Mouse (Mus musculus) neural tube, embryonic 15.5 days (tissue): ENCODE data around the gene Grrp1. TPM values are rescaled to one million over a fixed set of nuclear protein-coding genes. Genes with fewer than 3 reads are reported as not detected.
"Not testable (repeated sequence)": the region's sequence is repeated elsewhere in the genome, so short reads cannot be mapped to it uniquely, and the experiment has no call there.

ENCODE experiments used
- ATAC-seq: fragments of 200-750 bp; cut with Nextera tagmentation; 2 replicates; pipeline ENCODE4 v1.8.0; 2017; ENCODE audit warnings: mild to moderate bottlenecking, moderate TSS enrichment, moderate library complexity; ENCODE audit not compliant: low FRiP score
- H3K27ac ChIP-seq: fragments of 300-500 bp; sonication (generic); replicated peaks from 2 replicates; pipeline ENCODE4 v1.5.1; 2015; ENCODE audit warnings: mild to moderate bottlenecking, inconsistent platforms
- H3K27me3 ChIP-seq: fragments of 300-500 bp; sonication (generic); replicated peaks from 2 replicates; pipeline ENCODE4 v1.6.1; 2015; ENCODE audit warnings: inconsistent platforms
- H3K36me3 ChIP-seq: fragments of 300-500 bp; sonication (generic); 2 replicates; pipeline ENCODE4 v1.6.1; 2015; ENCODE audit warnings: inconsistent platforms
- H3K4me1 ChIP-seq: fragments of 300-500 bp; sonication (generic); 2 replicates; pipeline ENCODE4 v1.6.1; 2015; ENCODE audit warnings: inconsistent platforms
- H3K4me2 ChIP-seq: fragments of 300-500 bp; sonication (generic); 2 replicates; pipeline ENCODE4 v1.6.1; 2015; ENCODE audit warnings: inconsistent platforms, mild to moderate bottlenecking, moderate library complexity
- H3K4me3 ChIP-seq: fragments of 300-500 bp; sonication (generic); replicated peaks from 2 replicates; pipeline ENCODE4 v1.5.1; 2015; ENCODE audit warnings: mild to moderate bottlenecking, inconsistent platforms
- H3K9ac ChIP-seq: fragments of 300-500 bp; sonication (generic); replicated peaks from 2 replicates; pipeline ENCODE4 v1.6.1; 2015; ENCODE audit warnings: mild to moderate bottlenecking, inconsistent platforms
- H3K9me3 ChIP-seq: fragments of 300-500 bp; sonication (generic); replicated peaks from 2 replicates; pipeline ENCODE4 v1.6.1; 2016; ENCODE audit warnings: inconsistent platforms
- WGBS: fragments of 180-500 bp; shearing (Covaris S2); methylation state at CpG from one replicate; pipeline ENCODE4 v1.1.7; 2015; ENCODE audit warnings: mixed read lengths; 5-methylcytosine and 5-hydroxymethylcytosine counted together
- polyA plus RNA-seq: library from polyadenylated mRNA; unstranded; fragments of >200 nt; fragmentation: Nextera tagmentation; extraction: Ambion mirVana; gene quantifications from 2 replicates; pipeline ENCODE4 v1.2.1, GENCODE M21; 2015

The Grrp1 gene
- polyA plus RNA-seq: 14.2 and 17.0 TPM in 2 replicates

- 1% methylated on average over 13 of the region's 13 CpGs for WGBS
- Histone ChIP-seq H3K27me3 (peaks cover 53% of the 10 kb centered on the region), H3K9me3 (no peaks in the 10 kb centered on the region), H3K4me2 (peak within 1 kb of the TSS; percentile 77), H3K9ac (peak within 1 kb of the TSS; percentile 26; the same call in 1 of the 2 replicates), H3K4me3 (peak within 1 kb of the TSS; percentile 61), H3K36me3 (no peaks in the 10 kb centered on the region), H3K4me1 (peaks cover 68% of the 10 kb centered on the region), H3K27ac (0 out of 2 replicates have a peak within 1 kb of the TSS, but pooled peaks have one; percentile 25)
- ATAC-seq: no peak
Measured at GRCm38 (mm10) chr4:134253722-134254324, at the start of gene Grrp1. Grrp1 (minus strand) TSS chr4:134254106.

- no peak overlapping the region for H3K9ac ChIP-seq
- peaks cover 2% of the 10 kb centered on the region for H3K4me1 ChIP-seq
- H3K4me3 ChIP-seq: no peak overlapping the region
- no peak overlapping the region for H3K27ac ChIP-seq
- H3K9me3 ChIP-seq: no peaks in the 10 kb centered on the region
- no peak overlapping the region for H3K4me2 ChIP-seq
- WGBS: 89% methylated on average over 5 of the region's 5 CpGs
- H3K36me3 ChIP-seq: no peaks in the 10 kb centered on the region
- no peaks in the 10 kb centered on the region for H3K27me3 ChIP-seq
- no peak for ATAC-seq
Measured at GRCm38 (mm10) chr4:134302084-134302483, 48.2 kb upstream of the Grrp1 start.

GRCm38 (mm10) chr4:134300316-134300715, 46.4 kb upstream of the Grrp1 start:
- H3K4me2 ChIP-seq: no peak overlapping the region
- H3K9ac ChIP-seq: no peak overlapping the region
- no peak overlapping the region for H3K4me3 ChIP-seq
- no peaks in the 10 kb centered on the region for H3K27me3 ChIP-seq
- no peak for ATAC-seq
- no peaks in the 10 kb centered on the region for H3K36me3 ChIP-seq
- H3K27ac ChIP-seq: no peak overlapping the region
- 78% methylated on average over 9 of the region's 9 CpGs for WGBS
- H3K9me3 ChIP-seq: no peaks in the 10 kb centered on the region
- H3K4me1 ChIP-seq: no peaks in the 10 kb centered on the region

- Histone ChIP-seq H3K9me3 (no peaks in the 10 kb centered on the region), H3K4me2 (no peak overlapping the region)
- 72% methylated on average over 4 of the region's 4 CpGs for WGBS
Measured at GRCm38 (mm10) chr4:134299498-134299810, 45.5 kb upstream of the Grrp1 start.

GRCm38 (mm10) chr4:134298626-134299497, 45.0 kb upstream of the Grrp1 start:
- no peaks in the 10 kb centered on the region for H3K9me3 ChIP-seq
- no peak overlapping the region for H3K27ac ChIP-seq
- no peak overlapping the region for H3K4me2 ChIP-seq
- ATAC-seq: no peak
- no peaks in the 10 kb centered on the region for H3K36me3 ChIP-seq
- H3K4me3 ChIP-seq: no peak overlapping the region
- H3K9ac ChIP-seq: no peak overlapping the region
- H3K27me3 ChIP-seq: no peaks in the 10 kb centered on the region
- 80% methylated on average over 19 of the region's 19 CpGs for WGBS
- H3K4me1 ChIP-seq: no peaks in the 10 kb centered on the region

More at GRCm38 (mm10) chr4:134299498-134299810, 45.5 kb upstream of the Grrp1 start:
- Histone ChIP-seq H3K27ac (no peak overlapping the region), H3K27me3 (no peaks in the 10 kb centered on the region), H3K9ac (no peak overlapping the region), H3K36me3 (no peaks in the 10 kb centered on the region), H3K4me1 (no peaks in the 10 kb centered on the region), H3K4me3 (no peak overlapping the region)
- no peak for ATAC-seq

GRCm38 (mm10) chr4:134297369-134297768, 43.5 kb upstream of the Grrp1 start:
- H3K4me1 ChIP-seq: no peaks in the 10 kb centered on the region
- H3K9ac ChIP-seq: no peak overlapping the region
- ATAC-seq: no peak
- no peak overlapping the region for H3K4me3 ChIP-seq
- no peak overlapping the region for H3K4me2 ChIP-seq
- no peaks in the 10 kb centered on the region for H3K36me3 ChIP-seq
- H3K27me3 ChIP-seq: 0 out of 2 replicates have a peak, but pooled peaks cover 4% of the 10 kb centered on the region
- H3K9me3 ChIP-seq: no peaks in the 10 kb centered on the region
- H3K27ac ChIP-seq: no peak overlapping the region
- 83% methylated on average over 8 of the region's 8 CpGs for WGBS

GRCm38 (mm10) chr4:134296523-134296922, 42.6 kb upstream of the Grrp1 start:
- 90% methylated on average over 4 of the region's 4 CpGs for WGBS
- Histone ChIP-seq H3K36me3 (no peaks in the 10 kb centered on the region), H3K9ac (no peak overlapping the region), H3K9me3 (no peaks in the 10 kb centered on the region), H3K4me2 (no peak overlapping the region), H3K27me3 (0 out of 2 replicates have a peak, but pooled peaks cover 4% of the 10 kb centered on the region), H3K4me3 (no peak overlapping the region), H3K4me1 (no peaks in the 10 kb centered on the region), H3K27ac (no peak overlapping the region)
- no peak for ATAC-seq

- not testable (repeated sequence) for ATAC-seq, H3K27ac ChIP-seq, H3K9ac ChIP-seq, H3K4me2 ChIP-seq, H3K36me3 ChIP-seq, H3K4me1 ChIP-seq, H3K4me3 ChIP-seq, H3K9me3 ChIP-seq, H3K27me3 ChIP-seq
- WGBS: 85% methylated on average over 4 of the region's 4 CpGs
Measured at GRCm38 (mm10) chr4:134296096-134296495, 42.2 kb upstream of the Grrp1 start.

GRCm38 (mm10) chr4:134293692-134294163, 39.8 kb upstream of the Grrp1 start:
- Histone ChIP-seq H3K27me3 (0 out of 2 replicates have a peak, but pooled peaks cover 4% of the 10 kb centered on the region), H3K36me3 (no peaks in the 10 kb centered on the region), H3K9ac (no peak overlapping the region), H3K27ac (no peak overlapping the region), H3K4me1 (peaks cover 5% of the 10 kb centered on the region), H3K4me3 (no peak overlapping the region), H3K9me3 (no peaks in the 10 kb centered on the region), H3K4me2 (no peak overlapping the region)
- ATAC-seq: no peak
- WGBS: 74% methylated on average over 9 of the region's 9 CpGs

- H3K36me3 ChIP-seq: no peaks in the 10 kb centered on the region
- H3K27me3 ChIP-seq: 0 out of 2 replicates have a peak, but pooled peaks cover 4% of the 10 kb centered on the region
- H3K4me2 ChIP-seq: no peak overlapping the region
- no peak overlapping the region for H3K27ac ChIP-seq
- H3K9ac ChIP-seq: no peak overlapping the region
- 75% methylated on average over 18 of the region's 18 CpGs for WGBS
- peaks cover 10% of the 10 kb centered on the region for H3K4me1 ChIP-seq
- no peak for ATAC-seq
- H3K4me3 ChIP-seq: no peak overlapping the region
- H3K9me3 ChIP-seq: no peaks in the 10 kb centered on the region
Measured at GRCm38 (mm10) chr4:134293061-134293691, 39.3 kb upstream of the Grrp1 start.

GRCm38 (mm10) chr4:134292067-134292466, 38.2 kb upstream of the Grrp1 start:
- H3K27me3 ChIP-seq: 0 out of 2 replicates have a peak, but pooled peaks cover 4% of the 10 kb centered on the region
- 22% methylated on average over 7 of the region's 7 CpGs for WGBS
- no peak for ATAC-seq

More at GRCm38 (mm10) chr4:134292067-134292466, 38.2 kb upstream of the Grrp1 start:
- Histone ChIP-seq H3K4me3 (no peak overlapping the region), H3K27ac (no peak overlapping the region), H3K4me1 (peaks cover 13% of the 10 kb centered on the region), H3K9ac (no peak overlapping the region), H3K4me2 (no peak overlapping the region), H3K9me3 (no peaks in the 10 kb centered on the region), H3K36me3 (no peaks in the 10 kb centered on the region)
